Mouse (Mus musculus): Measurements from ENCODE around the gene Ubn1. TPM values are rescaled to one million over a fixed set of nuclear protein-coding genes. Genes with fewer than 3 reads are reported as not detected.

The Ubn1 gene
- polyA plus RNA-seq, 1 experiment from 2014 or later, result 19.6 TPM

DNA sequence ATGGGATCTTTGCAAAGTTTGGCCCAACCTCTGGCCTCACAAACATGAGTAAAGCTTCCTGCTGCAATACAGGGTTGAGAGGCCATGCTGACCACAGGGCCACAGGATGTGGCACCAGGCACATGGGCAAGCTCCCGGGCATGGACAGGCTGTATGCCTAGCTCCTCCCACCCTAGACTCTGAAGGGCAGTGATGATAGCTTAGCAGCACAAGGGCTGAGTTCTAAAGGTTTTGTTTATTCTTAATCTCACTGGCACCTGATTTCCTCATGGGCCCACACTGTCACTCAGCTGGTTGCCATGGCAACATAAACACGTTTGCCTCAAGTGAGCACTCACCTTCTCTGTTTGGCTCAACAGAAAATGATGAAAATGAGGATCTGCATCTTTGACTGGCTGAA, 20.0 kb upstream of the Ubn1 start:
- Histone ChIP-seq H3K4me2 (no peak overlapping the region), H3K36me3 (peaks cover 99% of the 10 kb centered on the region), H3K27me3 (no peaks in the 10 kb centered on the region), H3K4me3 (no peak overlapping the region), H3K9me3 (no peaks in the 10 kb centered on the region), H3K4me1 (no peaks in the 10 kb centered on the region), H3K9ac (no peak overlapping the region), H3K27ac (no peak overlapping the region)
- WGBS, result 66% methylated on average over 2 of the region's 2 CpGs
- ATAC-seq (ENCODE audit: insufficient number of reproducible peaks, low FRiP score, low TSS enrichment, low read depth), result no peak

DNA sequence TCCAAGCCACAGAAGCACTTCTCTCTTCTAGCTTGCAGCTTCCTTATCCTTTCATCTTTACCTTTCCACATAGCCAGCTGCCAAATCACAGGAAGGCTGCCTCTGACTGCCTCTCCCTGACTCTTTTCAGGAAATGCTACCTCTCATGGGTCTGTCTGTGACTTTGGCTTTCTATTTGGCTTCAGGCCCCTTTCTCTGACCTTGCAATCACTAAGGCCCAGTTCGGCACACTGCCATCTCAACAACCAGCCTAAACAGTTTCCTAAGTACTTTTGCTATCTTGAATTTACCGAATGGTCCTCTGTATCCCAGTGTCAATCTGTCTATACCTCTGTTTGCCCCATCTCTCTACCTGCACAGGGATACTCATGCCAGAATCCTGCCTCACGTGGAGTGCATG, 14.3 kb upstream of the Ubn1 start:
- Histone ChIP-seq H3K27ac (no peak overlapping the region), H3K4me2 (no peak overlapping the region), H3K27me3 (no peaks in the 10 kb centered on the region), H3K9me3 (no peaks in the 10 kb centered on the region), H3K9ac (no peak overlapping the region), H3K36me3 (peaks cover 96% of the 10 kb centered on the region), H3K4me3 (no peak overlapping the region), H3K4me1 (no peaks in the 10 kb centered on the region)
- 95% methylated on average over 3 of the region's 3 CpGs for WGBS
- ATAC-seq (ENCODE audit: insufficient number of reproducible peaks, low FRiP score, low TSS enrichment, low read depth), result no peak

DNA sequence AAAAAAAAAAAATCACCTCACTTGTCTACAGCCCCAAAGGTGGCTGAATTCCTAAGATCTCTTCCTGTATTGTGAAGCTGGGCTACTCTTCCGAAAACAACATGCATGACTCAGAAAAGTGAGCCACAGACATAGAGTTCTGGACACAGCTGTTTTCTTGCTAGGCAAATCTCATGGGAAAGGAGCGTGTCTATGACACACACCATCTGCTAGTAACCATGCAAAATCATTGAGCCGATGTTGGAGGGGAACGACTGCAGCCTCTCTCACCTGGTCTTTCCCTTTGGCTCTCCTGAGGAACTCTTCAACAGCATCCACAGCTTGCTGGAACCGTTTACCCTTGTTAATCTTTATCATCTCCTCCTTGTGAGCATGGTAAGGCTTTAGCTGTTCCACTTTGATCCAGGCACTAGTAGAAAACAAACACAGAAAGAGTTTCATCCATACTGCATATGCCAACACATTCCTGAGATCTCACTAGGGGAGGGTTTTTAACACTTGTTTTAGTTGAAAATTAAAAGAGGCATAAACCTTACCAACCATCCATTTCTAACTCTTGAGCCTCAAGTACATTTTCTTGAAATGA, 13.1 kb upstream of the Ubn1 start:
- 86% methylated on average over 5 of the region's 5 CpGs for WGBS
- Histone ChIP-seq H3K4me3 (no peak overlapping the region), H3K27me3 (no peaks in the 10 kb centered on the region), H3K36me3 (peaks cover 96% of the 10 kb centered on the region), H3K4me2 (no peak overlapping the region), H3K4me1 (no peaks in the 10 kb centered on the region), H3K9me3 (no peaks in the 10 kb centered on the region), H3K9ac (no peak overlapping the region), H3K27ac (no peak overlapping the region)
- ATAC-seq (ENCODE audit: insufficient number of reproducible peaks, low FRiP score, low TSS enrichment, low read depth), result no peak

DNA sequence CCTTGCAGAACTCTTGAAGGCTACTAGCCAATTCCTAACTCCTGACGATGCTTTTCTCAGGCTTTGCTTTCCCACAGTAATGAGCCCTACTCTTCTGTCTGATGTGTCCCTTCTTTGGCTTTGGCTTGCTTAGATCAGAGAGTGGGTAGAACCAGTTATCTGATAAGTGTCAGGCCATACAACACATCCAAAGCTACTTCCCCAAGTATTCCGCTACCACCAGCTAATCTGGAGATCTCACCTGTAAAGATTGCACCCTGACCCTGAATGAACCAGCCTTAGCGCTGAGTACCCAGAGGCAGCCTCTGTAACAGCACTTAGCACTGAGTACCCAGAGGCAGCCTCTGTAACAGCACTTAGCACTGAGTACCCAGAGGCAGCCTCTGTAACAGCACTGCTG, 4.5 kb upstream of the Ubn1 start:
- Histone ChIP-seq H3K4me3 (no peak overlapping the region), H3K27ac (no peak overlapping the region), H3K9me3 (no peaks in the 10 kb centered on the region), H3K4me2 (no peak overlapping the region), H3K27me3 (no peaks in the 10 kb centered on the region), H3K4me1 (peaks cover 16% of the 10 kb centered on the region; the same call in 1 of the 2 replicates), H3K9ac (no peak overlapping the region), H3K36me3 (peaks cover 69% of the 10 kb centered on the region)
- 96% methylated on average over 3 of the region's 3 CpGs for WGBS
- ATAC-seq (ENCODE audit: insufficient number of reproducible peaks, low FRiP score, low TSS enrichment, low read depth), result no peak

DNA sequence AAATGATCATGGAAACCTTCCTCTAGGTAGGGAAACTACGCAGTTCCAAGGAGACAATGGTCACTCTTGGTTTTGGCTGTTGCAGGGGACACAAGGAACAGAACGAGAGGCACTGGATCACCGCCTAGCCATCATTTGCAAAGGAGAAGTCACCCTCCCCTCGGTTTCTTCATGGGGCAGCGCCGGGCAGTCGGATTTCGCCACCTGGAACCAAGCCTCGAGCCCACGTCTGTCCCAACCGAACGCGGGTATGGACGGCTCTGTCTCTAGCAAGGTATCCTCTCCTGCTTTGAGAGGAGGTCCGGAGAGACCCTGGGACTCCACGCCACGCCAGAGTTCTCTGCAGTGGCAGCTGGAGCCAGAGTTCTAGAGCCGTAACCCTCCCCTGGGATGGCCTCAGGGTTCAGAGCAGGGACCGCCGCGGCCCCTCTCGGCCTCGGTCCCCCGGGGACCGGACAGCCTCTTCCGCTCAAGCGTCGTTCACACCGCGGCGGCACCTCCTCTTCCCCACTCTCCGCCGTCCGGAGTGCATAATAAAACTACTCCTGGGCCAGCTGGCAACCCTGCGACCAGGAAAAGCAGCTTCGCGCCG, 579 bp upstream of the Ubn1 start:
- H3K9ac ChIP-seq, result peak overlapping the region; percentile 96
- H3K4me1 ChIP-seq, result peaks cover 18% of the 10 kb centered on the region; the same call in 1 of the 2 replicates
- H3K9me3 ChIP-seq, result no peaks in the 10 kb centered on the region
- H3K36me3 ChIP-seq, result peaks cover 36% of the 10 kb centered on the region
- peak overlapping the region; percentile 75 for H3K4me2 ChIP-seq
- peak overlapping the region; percentile 87 for H3K4me3 ChIP-seq
- H3K27me3 ChIP-seq, result no peaks in the 10 kb centered on the region
- peak; percentile 28; the same call in 1 of the 2 replicates for ATAC-seq (ENCODE audit: insufficient number of reproducible peaks, low FRiP score, low TSS enrichment, low read depth)
- WGBS, result under 1% methylated on average over 38 of the region's 38 CpGs
- peak overlapping the region; percentile 92 for H3K27ac ChIP-seq

DNA sequence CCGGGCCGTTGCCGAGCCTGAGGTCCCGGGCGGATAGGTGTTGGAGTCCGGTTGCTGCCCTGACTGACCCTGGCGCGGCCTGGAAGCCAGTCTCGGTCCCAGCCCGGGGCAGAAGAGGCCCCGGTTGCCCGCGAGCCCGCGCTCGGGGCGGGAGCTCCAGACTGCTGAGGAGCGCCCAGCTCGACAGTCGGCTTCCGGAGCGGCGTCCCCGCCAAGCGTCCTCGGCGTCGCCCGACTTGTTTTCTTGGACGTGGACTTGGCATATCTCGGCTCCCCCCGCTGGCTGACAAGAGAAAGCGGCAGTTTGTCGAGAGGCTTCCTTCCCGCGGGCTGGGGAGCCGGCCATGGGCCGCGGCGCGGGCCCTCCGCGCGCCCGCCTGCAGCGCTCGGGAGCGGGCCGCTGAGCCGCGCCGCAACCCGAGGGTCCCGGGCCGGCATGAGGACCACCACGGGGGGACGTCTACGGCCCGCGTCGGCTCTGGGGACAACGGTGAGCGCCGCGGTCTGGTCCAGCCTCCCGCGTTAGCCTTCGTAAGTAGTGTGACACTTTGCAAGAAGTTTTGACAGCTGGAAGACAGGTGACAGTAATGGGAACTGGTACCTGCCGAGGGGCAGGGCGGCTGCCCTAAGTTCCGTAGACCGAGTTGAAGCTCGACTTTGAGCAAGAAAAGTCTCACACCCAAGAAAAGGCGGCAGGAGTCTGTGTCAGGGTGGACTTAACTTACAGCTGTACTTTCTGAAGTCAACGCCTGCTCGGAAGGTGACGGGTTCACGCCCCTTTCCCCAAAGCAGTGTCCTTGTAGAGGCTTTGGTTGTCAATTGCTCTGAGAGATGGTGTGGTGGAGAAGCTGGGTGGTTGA, 624 bp downstream of the Ubn1 start:
- Histone ChIP-seq H3K27ac (peak overlapping the region; percentile 96), H3K9me3 (no peaks in the 10 kb centered on the region), H3K4me2 (peak overlapping the region; percentile 76), H3K36me3 (peaks cover 32% of the 10 kb centered on the region), H3K9ac (peak overlapping the region; percentile 83), H3K4me1 (peaks cover 18% of the 10 kb centered on the region; the same call in 1 of the 2 replicates), H3K27me3 (no peaks in the 10 kb centered on the region), H3K4me3 (peak overlapping the region; percentile 87)
- under 1% methylated on average over 78 of the region's 78 CpGs for WGBS
- peak; percentile 74 for ATAC-seq (ENCODE audit: insufficient number of reproducible peaks, low FRiP score, low TSS enrichment, low read depth)

DNA sequence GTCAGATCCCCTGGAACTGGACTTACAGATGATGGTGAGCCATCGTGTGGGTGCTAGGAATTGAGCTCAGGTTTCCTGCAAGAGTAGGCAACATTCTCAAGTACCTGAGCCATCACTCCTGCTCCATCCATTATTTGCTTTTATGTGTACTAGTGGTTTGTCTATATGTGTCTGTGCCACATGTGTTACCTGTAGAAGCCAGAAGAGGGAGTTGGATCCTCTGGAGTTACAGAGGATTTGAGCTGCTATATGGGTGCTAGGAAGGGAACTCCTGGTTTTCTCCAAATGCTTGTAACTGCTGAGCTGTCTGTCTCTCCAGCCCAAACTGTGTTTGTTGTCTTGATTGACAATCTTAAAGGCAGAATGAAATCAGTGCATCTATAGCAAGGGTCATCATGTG, 8.3 kb downstream of the Ubn1 start:
- 89% methylated on average over 1 of the region's 1 CpGs for WGBS
- no peak for ATAC-seq (ENCODE audit: insufficient number of reproducible peaks, low FRiP score, low TSS enrichment, low read depth)

DNA sequence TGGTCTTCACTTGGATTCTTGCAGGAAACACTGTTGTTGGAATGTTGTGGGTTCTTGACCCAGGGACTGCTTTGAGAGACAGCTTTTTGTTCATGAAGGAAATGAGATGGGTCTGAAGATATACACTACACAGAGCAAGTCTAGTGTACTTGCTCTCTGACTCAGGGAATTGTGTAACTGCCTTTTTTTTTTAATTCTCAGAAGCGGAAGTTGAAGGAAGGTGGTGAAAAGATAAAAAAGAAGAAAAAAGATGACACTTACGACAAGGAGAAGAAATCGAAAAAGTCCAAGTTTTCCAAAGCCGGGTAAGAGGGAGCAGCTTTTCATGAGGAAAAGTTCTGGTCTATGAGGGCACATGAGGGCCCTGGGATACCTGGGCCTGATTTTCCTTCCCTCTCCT, 13.6 kb downstream of the Ubn1 start:
- Histone ChIP-seq H3K4me1 (no peaks in the 10 kb centered on the region), H3K27ac (no peak overlapping the region), H3K36me3 (peaks cover 67% of the 10 kb centered on the region), H3K4me3 (no peak overlapping the region), H3K9me3 (no peaks in the 10 kb centered on the region), H3K27me3 (no peaks in the 10 kb centered on the region), H3K4me2 (no peak overlapping the region), H3K9ac (no peak overlapping the region)
- 90% methylated on average over 4 of the region's 4 CpGs for WGBS
- no peak for ATAC-seq (ENCODE audit: insufficient number of reproducible peaks, low FRiP score, low TSS enrichment, low read depth)

More for the DNA sequence above, 8.3 kb downstream of the Ubn1 start:
- no peak overlapping the region for H3K4me2 ChIP-seq
- no peak overlapping the region for H3K9ac ChIP-seq
- H3K27ac ChIP-seq, result no peak overlapping the region
- no peaks in the 10 kb centered on the region for H3K9me3 ChIP-seq
- no peaks in the 10 kb centered on the region for H3K27me3 ChIP-seq
- H3K4me3 ChIP-seq, result no peak overlapping the region
- peaks cover 65% of the 10 kb centered on the region for H3K36me3 ChIP-seq
- no peaks in the 10 kb centered on the region for H3K4me1 ChIP-seq

DNA sequence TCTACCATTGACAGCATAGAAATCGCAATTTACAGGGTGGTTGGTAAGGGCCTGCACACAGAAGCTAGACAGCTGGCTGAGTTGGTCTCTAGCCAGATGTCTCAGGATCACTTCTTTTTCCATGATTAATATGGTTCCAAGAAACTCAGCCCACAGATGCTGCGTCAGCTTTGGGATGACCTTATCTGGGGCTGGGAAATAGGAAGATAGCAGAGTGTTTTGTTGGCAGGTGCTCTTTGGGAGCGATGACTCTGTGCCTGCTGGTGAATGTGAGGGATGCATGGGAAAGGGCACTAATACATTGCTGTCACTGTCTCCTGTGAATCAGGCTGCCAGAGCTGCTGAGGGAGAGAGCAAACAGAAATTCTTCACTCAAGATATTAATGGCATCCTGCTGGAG, 20.5 kb downstream of the Ubn1 start:
- no peaks in the 10 kb centered on the region for H3K27me3 ChIP-seq
- 85% methylated on average over 3 of the region's 3 CpGs for WGBS
- peaks cover 84% of the 10 kb centered on the region for H3K36me3 ChIP-seq
- no peaks in the 10 kb centered on the region for H3K9me3 ChIP-seq
- H3K4me2 ChIP-seq, result no peak overlapping the region
- no peaks in the 10 kb centered on the region for H3K4me1 ChIP-seq
- H3K4me3 ChIP-seq, result no peak overlapping the region
- no peak overlapping the region for H3K27ac ChIP-seq
- no peak overlapping the region for H3K9ac ChIP-seq
- ATAC-seq (ENCODE audit: insufficient number of reproducible peaks, low FRiP score, low TSS enrichment, low read depth), result no peak

DNA sequence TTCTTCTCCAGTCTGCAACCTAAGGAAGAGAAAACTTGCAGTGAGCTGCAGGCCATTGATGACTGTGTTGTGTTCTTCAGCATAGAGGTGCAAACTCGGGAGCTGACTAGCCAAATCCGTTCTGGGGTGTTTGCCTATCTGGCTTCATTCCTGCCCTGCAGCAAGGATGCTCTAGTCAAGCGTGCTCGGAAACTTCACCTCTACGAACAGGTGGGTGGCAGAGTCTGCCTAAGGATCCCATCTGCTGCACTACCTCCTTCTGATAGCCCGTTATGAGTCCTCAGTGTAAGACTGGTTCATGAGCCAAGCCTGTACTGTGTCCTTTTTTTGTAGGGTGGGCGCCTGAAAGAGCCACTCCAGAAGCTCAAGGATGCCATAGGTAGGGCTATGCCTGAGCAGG, 22.1 kb downstream of the Ubn1 start:
- Histone ChIP-seq H3K4me1 (no peaks in the 10 kb centered on the region), H3K4me3 (no peak overlapping the region), H3K27me3 (no peaks in the 10 kb centered on the region), H3K4me2 (no peak overlapping the region), H3K36me3 (peaks cover 89% of the 10 kb centered on the region), H3K9me3 (no peaks in the 10 kb centered on the region), H3K27ac (no peak overlapping the region), H3K9ac (no peak overlapping the region)
- no peak for ATAC-seq (ENCODE audit: insufficient number of reproducible peaks, low FRiP score, low TSS enrichment, low read depth)
- WGBS, result 91% methylated on average over 7 of the region's 7 CpGs

DNA sequence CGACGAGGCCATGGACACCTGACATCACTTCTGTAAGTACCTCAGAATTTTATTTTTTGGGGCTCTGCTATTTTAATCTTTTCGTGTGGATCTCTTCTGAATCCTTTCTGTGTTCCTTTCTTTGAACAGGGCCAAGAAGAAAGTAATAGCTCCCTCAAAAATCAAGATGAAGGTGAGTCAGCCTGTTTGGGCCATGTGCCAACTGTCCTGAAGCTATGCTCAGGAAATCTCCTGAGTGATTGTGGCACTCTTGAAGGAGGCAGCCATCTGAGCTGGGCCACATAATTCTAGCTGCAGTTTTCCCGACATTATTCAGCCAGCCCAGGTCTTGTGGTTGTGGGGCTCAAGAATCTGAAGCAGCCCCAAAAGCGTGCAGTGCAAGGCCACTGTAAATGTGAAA, 24.5 kb downstream of the Ubn1 start:
- Histone ChIP-seq H3K4me2 (no peak overlapping the region), H3K27me3 (no peaks in the 10 kb centered on the region), H3K4me1 (no peaks in the 10 kb centered on the region), H3K4me3 (no peak overlapping the region), H3K27ac (no peak overlapping the region), H3K9ac (no peak overlapping the region), H3K36me3 (peaks cover 94% of the 10 kb centered on the region), H3K9me3 (no peaks in the 10 kb centered on the region)
- whole genome bisulfite sequencing, result 87% methylated on average over 5 of the region's 5 CpGs
- no peak for ATAC-seq (ENCODE audit: insufficient number of reproducible peaks, low FRiP score, low TSS enrichment, low read depth)

DNA sequence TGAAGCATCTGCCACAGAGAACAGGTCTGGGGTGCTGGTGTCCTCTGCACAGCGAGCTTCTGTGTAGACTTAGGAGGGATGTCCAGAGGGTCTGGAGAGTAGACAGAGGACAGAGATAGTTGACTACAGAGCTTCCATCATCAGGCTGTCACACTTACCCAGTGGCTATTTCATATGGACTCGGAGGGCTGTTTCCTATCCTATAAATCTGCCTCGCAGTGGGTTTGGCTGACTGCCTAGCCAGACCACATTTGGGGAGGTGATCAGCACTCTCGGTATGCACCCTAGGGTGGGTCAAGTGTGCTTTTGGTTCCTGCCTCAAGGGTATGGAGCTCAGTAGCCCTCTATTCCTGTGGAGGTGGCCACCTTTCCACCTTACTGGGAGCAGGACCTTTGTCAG, 35.3 kb downstream of the Ubn1 start:
- H3K27ac ChIP-seq, result no peak overlapping the region
- H3K4me3 ChIP-seq, result no peak overlapping the region
- WGBS, result 64% methylated on average over 4 of the region's 4 CpGs

More for the DNA sequence above, 35.3 kb downstream of the Ubn1 start:
- Histone ChIP-seq H3K9me3 (no peaks in the 10 kb centered on the region), H3K9ac (no peak overlapping the region), H3K4me1 (no peaks in the 10 kb centered on the region), H3K36me3 (peaks cover 81% of the 10 kb centered on the region), H3K27me3 (no peaks in the 10 kb centered on the region), H3K4me2 (no peak overlapping the region)
- no peak for ATAC-seq (ENCODE audit: insufficient number of reproducible peaks, low FRiP score, low TSS enrichment, low read depth)

Measured in limb, embryonic 15.5 days (tissue).